Mouse (Mus musculus): ENCODE data around the gene Vmn2r25. TPM values are rescaled to one million over a fixed set of nuclear protein-coding genes. Genes with fewer than 3 reads are reported as not detected.
"Not testable (repeated sequence)": the region's sequence is repeated elsewhere in the genome, so short reads cannot be mapped to it uniquely, and the experiment has no call there.

Vmn2r25 gene
- total RNA-seq (2014; rRNA removed) (not detected in 2 replicates), polyA plus RNA-seq (2015; fragmentation: Nextera tagmentation; extraction: Ambion mirVana) (not detected in 2 replicates)

DNA sequence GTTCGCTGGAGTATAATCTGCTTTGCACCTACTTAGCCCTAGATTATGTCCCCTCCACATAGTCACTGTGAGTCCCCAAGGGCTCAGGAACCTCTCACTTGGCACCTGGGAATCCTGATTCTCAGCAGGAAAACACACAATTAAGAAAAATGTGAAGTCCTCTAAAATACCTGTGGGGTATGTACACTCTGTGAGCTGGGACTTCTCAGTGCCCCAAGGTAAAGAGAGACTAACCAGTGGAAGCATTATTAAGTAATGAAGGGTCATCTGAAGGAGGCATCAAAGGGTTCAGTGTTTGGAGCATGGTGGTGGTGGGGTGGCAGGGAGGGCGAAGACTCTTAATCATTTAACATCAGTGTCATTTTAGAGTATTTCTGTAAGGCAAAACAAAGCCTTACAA lies at the start of gene Vmn2r25:
Gene Vmn2r25 (minus strand): TSS at position 101 of the 400 bp plus-strand sequence.
- H3K36me3 ChIP-seq (ENCODE audit: insufficient read depth, low read length); H3K27ac ChIP-seq; H3K9me3 ChIP-seq (ENCODE audit: low read length); H3K9ac ChIP-seq (replicated peaks; ENCODE audit: low read length); H3K4me3 ChIP-seq (ENCODE audit: low read length); H3K4me1 ChIP-seq (ENCODE audit: insufficient read depth, low read length); DNase-seq (ENCODE audit: low spot score); H3K4me2 ChIP-seq (ENCODE audit: low read depth, low read length); H3K27me3 ChIP-seq (ENCODE audit: insufficient read depth, low read length); ATAC-seq: not testable (repeated sequence)
- WGBS, result 66% methylated on average over 2 of the region's 2 CpGs

DNA sequence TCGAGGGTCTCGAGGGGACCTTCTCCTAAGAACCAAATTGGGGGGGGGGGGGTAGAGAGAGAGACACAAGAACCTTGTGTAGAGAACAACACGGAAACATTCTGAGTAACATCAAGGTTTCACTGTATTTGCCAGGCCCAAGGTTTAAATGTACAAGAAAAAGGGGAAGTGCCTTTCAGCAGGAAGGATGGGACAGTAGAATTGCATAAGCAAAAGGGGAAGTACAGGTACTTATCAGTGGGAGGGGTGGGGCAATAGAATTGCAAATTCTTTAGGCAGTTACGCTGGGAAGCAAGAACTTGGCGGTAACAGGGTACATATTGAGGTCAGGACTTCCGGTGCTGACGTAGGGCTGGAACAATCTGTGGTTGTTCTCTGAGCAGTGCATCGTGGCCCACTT lies 33.3 kb downstream of the Vmn2r25 start:
- Histone ChIP-seq H3K27ac (no peak overlapping the region), H3K4me3 (ENCODE audit: low read length) (no peak overlapping the region), H3K9me3 (ENCODE audit: low read length) (no peaks in the 10 kb centered on the region), H3K4me2 (ENCODE audit: low read depth, low read length) (no peak overlapping the region), H3K4me1 (ENCODE audit: insufficient read depth, low read length) (no peaks in the 10 kb centered on the region), H3K36me3 (ENCODE audit: insufficient read depth, low read length) (no peaks in the 10 kb centered on the region), H3K27me3 (ENCODE audit: insufficient read depth, low read length) (no peaks in the 10 kb centered on the region), H3K9ac (replicated peaks; ENCODE audit: low read length) (no peak overlapping the region)
- ATAC-seq (no peak), DNase-seq (ENCODE audit: low spot score) (no peak)
- no peak for TF ChIP-seq CTCF (IDR thresholded peaks at IDR 0.05; ENCODE audit: low read depth)
- WGBS, result 79% methylated on average over 8 of the region's 8 CpGs

DNA sequence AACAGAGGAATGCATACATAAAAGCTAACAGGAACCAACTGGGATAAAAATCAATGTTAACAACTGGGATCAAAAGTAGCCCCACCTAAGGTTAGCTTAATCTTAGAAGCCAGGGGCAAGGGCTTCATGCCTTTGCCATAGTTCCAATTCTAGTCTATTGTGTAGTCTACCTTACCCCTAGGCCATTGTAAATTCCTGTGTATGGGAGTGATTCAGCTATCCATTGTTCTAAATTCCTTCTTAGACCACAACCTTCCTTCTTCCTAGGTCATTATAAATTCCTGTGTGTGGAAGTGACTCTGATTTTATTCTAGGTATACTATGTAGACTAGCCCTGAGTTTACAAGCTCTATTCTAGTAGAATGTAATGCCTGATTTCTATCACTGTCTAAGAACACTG lies 43.0 kb downstream of the Vmn2r25 start:
- not testable (repeated sequence) for H3K36me3 ChIP-seq (ENCODE audit: insufficient read depth, low read length); ATAC-seq; H3K4me3 ChIP-seq (ENCODE audit: low read length); H3K27ac ChIP-seq; H3K4me1 ChIP-seq (ENCODE audit: insufficient read depth, low read length); H3K9ac ChIP-seq (replicated peaks; ENCODE audit: low read length); H3K9me3 ChIP-seq (ENCODE audit: low read length); H3K4me2 ChIP-seq (ENCODE audit: low read depth, low read length); DNase-seq (ENCODE audit: low spot score); H3K27me3 ChIP-seq (ENCODE audit: insufficient read depth, low read length)

DNA sequence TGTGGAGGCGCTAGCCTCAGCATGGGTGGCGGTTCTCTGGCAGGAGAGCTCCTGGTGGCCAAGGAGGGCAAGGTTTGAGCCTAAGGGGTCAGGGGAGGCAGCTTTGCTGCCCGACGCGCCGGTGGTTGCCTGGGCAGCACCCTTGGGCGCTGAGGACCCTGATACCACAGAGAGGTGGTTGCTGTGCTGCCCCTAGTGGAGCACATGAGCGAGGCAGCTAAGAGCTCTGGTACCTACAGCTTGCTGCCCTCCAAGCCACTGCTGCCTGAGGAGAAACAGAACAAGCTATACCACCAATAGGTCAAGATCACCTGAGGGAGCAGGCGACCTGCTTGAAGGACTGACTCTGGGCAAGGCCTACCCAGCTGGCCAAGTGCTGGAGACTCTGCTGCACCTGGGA lies 59.5 kb downstream of the Vmn2r25 start:
- no peak for TF ChIP-seq CTCF (IDR thresholded peaks at IDR 0.05; ENCODE audit: low read depth)
- H3K9me3 ChIP-seq (ENCODE audit: low read length), result no peaks in the 10 kb centered on the region
- no peak overlapping the region for H3K27ac ChIP-seq
- no peak overlapping the region for H3K9ac ChIP-seq (replicated peaks; ENCODE audit: low read length)
- DNase-seq (ENCODE audit: low spot score) (no peak), ATAC-seq (no peak)
- WGBS, result 32% methylated on average over 9 of the region's 9 CpGs
- no peak overlapping the region for H3K4me3 ChIP-seq (ENCODE audit: low read length)
- H3K4me2 ChIP-seq (ENCODE audit: low read depth, low read length), result no peak overlapping the region
- no peaks in the 10 kb centered on the region for H3K36me3 ChIP-seq (ENCODE audit: insufficient read depth, low read length)
- no peaks in the 10 kb centered on the region for H3K27me3 ChIP-seq (ENCODE audit: insufficient read depth, low read length)
- H3K4me1 ChIP-seq (ENCODE audit: insufficient read depth, low read length), result no peaks in the 10 kb centered on the region

DNA sequence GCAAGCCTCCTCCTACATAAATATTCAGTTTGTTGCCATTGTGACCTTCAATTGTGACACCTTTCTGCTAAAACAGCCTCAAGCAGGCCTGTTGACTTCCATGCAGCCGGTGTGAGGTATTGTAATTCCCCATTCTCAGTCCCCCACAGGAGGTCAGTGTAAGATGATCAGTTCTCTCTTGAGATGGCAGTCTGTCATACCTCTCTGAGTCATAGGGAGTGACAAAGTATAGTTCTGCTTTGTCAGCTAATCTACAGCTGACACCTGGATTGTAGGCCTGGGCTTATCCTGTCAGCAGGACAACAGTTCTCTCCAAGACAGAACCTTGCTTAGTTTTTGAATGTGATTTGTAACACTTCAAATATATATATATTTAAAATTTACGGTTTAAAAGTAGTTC lies 68.4 kb downstream of the Vmn2r25 start:
- no peak for ATAC-seq
- Histone ChIP-seq H3K4me2 (ENCODE audit: low read depth, low read length) (no peak overlapping the region), H3K4me3 (ENCODE audit: low read length) (no peak overlapping the region), H3K9me3 (ENCODE audit: low read length) (no peaks in the 10 kb centered on the region), H3K36me3 (ENCODE audit: insufficient read depth, low read length) (no peaks in the 10 kb centered on the region), H3K4me1 (ENCODE audit: insufficient read depth, low read length) (no peaks in the 10 kb centered on the region), H3K27me3 (ENCODE audit: insufficient read depth, low read length) (no peaks in the 10 kb centered on the region), H3K27ac (no peak overlapping the region), H3K9ac (replicated peaks; ENCODE audit: low read length) (no peak overlapping the region)
- TF ChIP-seq CTCF (IDR thresholded peaks at IDR 0.05; ENCODE audit: low read depth), result no peak
- no peak for DNase-seq (ENCODE audit: low spot score)
- 67% methylated on average over 2 of the region's 2 CpGs for WGBS

DNA sequence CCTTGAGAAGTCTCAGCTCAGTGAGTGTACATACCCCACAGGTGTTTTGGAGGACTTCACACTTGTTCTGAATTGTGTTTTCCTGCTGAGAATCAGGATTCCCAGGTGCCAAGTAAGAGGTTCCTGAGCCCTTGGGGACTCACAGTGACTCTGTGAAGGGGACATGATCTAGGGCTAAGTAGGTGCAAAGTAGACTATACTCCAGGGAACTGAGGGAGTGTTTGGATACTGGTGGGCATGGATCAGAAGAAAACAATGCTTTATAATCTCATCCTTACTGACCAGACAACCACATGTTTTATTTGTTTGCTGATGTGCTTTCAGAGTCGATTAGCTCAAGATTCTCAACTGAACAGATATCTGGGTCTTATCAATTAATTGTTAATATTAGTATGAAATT lies 74.7 kb downstream of the Vmn2r25 start, which contains the start of gene Vmn2r24:
Gene Vmn2r24 (plus strand): TSS at position 301 of the 400 bp plus-strand sequence.
- Histone ChIP-seq H3K27ac (no peak within 1 kb of the TSS), H3K4me2 (ENCODE audit: low read depth, low read length) (no peak within 1 kb of the TSS), H3K9me3 (ENCODE audit: low read length) (no peaks in the 10 kb centered on the region), H3K27me3 (ENCODE audit: insufficient read depth, low read length) (no peaks in the 10 kb centered on the region), H3K4me3 (ENCODE audit: low read length) (no peak within 1 kb of the TSS), H3K4me1 (ENCODE audit: insufficient read depth, low read length) (no peaks in the 10 kb centered on the region), H3K9ac (replicated peaks; ENCODE audit: low read length) (no peak within 1 kb of the TSS), H3K36me3 (ENCODE audit: insufficient read depth, low read length) (no peaks in the 10 kb centered on the region)
- DNase-seq (ENCODE audit: low spot score) (no peak), ATAC-seq (no peak)
- WGBS, result 78% methylated on average over 1 of the region's 1 CpGs
- TF ChIP-seq CTCF (IDR thresholded peaks at IDR 0.05; ENCODE audit: low read depth), result no peak

Other genes with a start within 250 kb of the Vmn2r25 start
- not detected in 2 replicates for gene Vmn2r22, start 202.7 kb downstream of the Vmn2r25 start, total RNA-seq (2014; rRNA removed)
- gene Vmn2r22, start 202.7 kb downstream of the Vmn2r25 start, polyA plus RNA-seq (2015; fragmentation: Nextera tagmentation; extraction: Ambion mirVana), result not detected in 2 replicates
- gene Vmn2r23, start 150.8 kb downstream of the Vmn2r25 start, total RNA-seq (2014; rRNA removed), result not detected in 2 replicates
- not detected in 2 replicates for gene Vmn2r23, start 150.8 kb downstream of the Vmn2r25 start, polyA plus RNA-seq (2015; fragmentation: Nextera tagmentation; extraction: Ambion mirVana)
- not detected in 2 replicates for gene Vmn2r24, start 74.6 kb downstream of the Vmn2r25 start, total RNA-seq (2014; rRNA removed)
- gene Vmn2r24, start 74.6 kb downstream of the Vmn2r25 start, polyA plus RNA-seq (2015; fragmentation: Nextera tagmentation; extraction: Ambion mirVana), result not detected in 2 replicates
- not detected in 2 replicates for gene Vmn2r26, start 171.1 kb upstream of the Vmn2r25 start, total RNA-seq (2014; rRNA removed)
- gene Vmn2r26, start 171.1 kb upstream of the Vmn2r25 start, polyA plus RNA-seq (2015; fragmentation: Nextera tagmentation; extraction: Ambion mirVana), result not detected in 2 replicates